Mouse (Mus musculus): ENCODE measurements around the gene Cd40. TPM values are rescaled to one million over a fixed set of nuclear protein-coding genes. Genes with fewer than 3 reads are reported as not detected.

Gene Cd40
- polyA plus RNA-seq, 1 experiment from 2014 or later = 6.4 TPM

GRCm38 (mm10) chr2:165027163-165027562 is 28.3 kb upstream of the Cd40 start:
- no peak overlapping the region for H3K4me3 ChIP-seq (ENCODE audit: low read depth, low read length)
- H3K9me3 ChIP-seq (ENCODE audit: control insufficient read depth, low read length) = no peaks in the 10 kb centered on the region
- H3K4me2 ChIP-seq (ENCODE audit: low read depth, low read length) = no peak overlapping the region
- peaks cover 2% of the 10 kb centered on the region for H3K4me1 ChIP-seq (ENCODE audit: control insufficient read depth, insufficient read depth, low read length)
- no peak for DNase-seq (ENCODE audit: low spot score)
- no peak for ATAC-seq (ENCODE audit: low read depth)
- H3K27ac ChIP-seq (replicated peaks; ENCODE audit: low read depth, low read length) = no peak overlapping the region
- 81% methylated on average over 1 of the region's 1 CpGs for WGBS
- H3K36me3 ChIP-seq (ENCODE audit: control insufficient read depth, insufficient read depth, low read length) = peaks cover 9% of the 10 kb centered on the region; the same call in 1 of the 2 replicates
- no peaks in the 10 kb centered on the region for H3K27me3 ChIP-seq (replicated peaks; ENCODE audit: control insufficient read depth, insufficient read depth, low read length)
- no peak overlapping the region for H3K9ac ChIP-seq (ENCODE audit: low read depth, low read length)

DNA sequence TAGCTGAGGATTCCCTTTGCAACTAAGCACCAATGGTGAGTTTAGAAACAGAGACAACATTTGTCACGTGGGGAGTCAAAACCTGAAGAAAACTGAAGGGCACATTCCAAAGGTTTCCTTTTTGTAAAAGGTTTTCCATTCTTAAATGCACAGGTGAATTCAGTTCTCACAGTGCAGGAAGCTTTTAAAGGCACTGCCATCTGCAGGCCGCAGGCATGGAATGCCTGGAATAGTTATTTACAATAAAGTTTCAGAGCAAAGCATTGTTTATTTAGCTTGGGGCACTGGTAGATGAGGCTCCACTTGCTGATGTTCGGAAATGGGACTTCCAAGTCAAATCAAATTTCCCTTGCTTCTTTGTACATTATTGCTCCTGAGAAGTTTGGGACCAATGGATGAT is 22.9 kb upstream of the Cd40 start:
- H3K9me3 ChIP-seq (ENCODE audit: control insufficient read depth, low read length) = no peaks in the 10 kb centered on the region
- H3K4me3 ChIP-seq (ENCODE audit: low read depth, low read length) = no peak overlapping the region
- H3K4me1 ChIP-seq (ENCODE audit: control insufficient read depth, insufficient read depth, low read length) = peaks cover 17% of the 10 kb centered on the region
- WGBS = 42% methylated on average over 3 of the region's 3 CpGs
- 0 out of 2 replicates have a peak overlapping the region, but pooled peaks have one; percentile 85 for H3K9ac ChIP-seq (ENCODE audit: low read depth, low read length)
- peak overlapping the region; percentile 87; the same call in 1 of the 2 replicates for H3K4me2 ChIP-seq (ENCODE audit: low read depth, low read length)
- no peak overlapping the region for H3K27ac ChIP-seq (replicated peaks; ENCODE audit: low read depth, low read length)
- ATAC-seq (ENCODE audit: low read depth) (no peak), DNase-seq (ENCODE audit: low spot score) (peak; percentile 30)
- no peaks in the 10 kb centered on the region for H3K27me3 ChIP-seq (replicated peaks; ENCODE audit: control insufficient read depth, insufficient read depth, low read length)
- no peaks in the 10 kb centered on the region for H3K36me3 ChIP-seq (ENCODE audit: control insufficient read depth, insufficient read depth, low read length)

GRCm38 (mm10) chr2:165033306-165033705 is 22.1 kb upstream of the Cd40 start:
- DNase-seq (ENCODE audit: low spot score) = no peak
- peak overlapping the region; percentile 85 for H3K9ac ChIP-seq (ENCODE audit: low read depth, low read length)
- peak overlapping the region; percentile 87 for H3K4me2 ChIP-seq (ENCODE audit: low read depth, low read length)
- H3K9me3 ChIP-seq (ENCODE audit: control insufficient read depth, low read length) = no peaks in the 10 kb centered on the region
- peak overlapping the region; percentile 74 for H3K4me3 ChIP-seq (ENCODE audit: low read depth, low read length)
- no peak for ATAC-seq (ENCODE audit: low read depth)
- no peaks in the 10 kb centered on the region for H3K36me3 ChIP-seq (ENCODE audit: control insufficient read depth, insufficient read depth, low read length)
- WGBS = 34% methylated on average over 6 of the region's 6 CpGs
- no peaks in the 10 kb centered on the region for H3K27me3 ChIP-seq (replicated peaks; ENCODE audit: control insufficient read depth, insufficient read depth, low read length)
- peaks cover 17% of the 10 kb centered on the region for H3K4me1 ChIP-seq (ENCODE audit: control insufficient read depth, insufficient read depth, low read length)
- no peak overlapping the region for H3K27ac ChIP-seq (replicated peaks; ENCODE audit: low read depth, low read length)

GRCm38 (mm10) chr2:165034131-165035057 is 21.0 kb upstream of the Cd40 start, which contains the start of gene Ncoa5:
Gene Ncoa5 (minus strand): TSS chr2:165034867.
- peak; percentile 99 for ATAC-seq (ENCODE audit: low read depth)
- WGBS = under 1% methylated on average over 66 of the region's 111 CpGs
- H3K9ac ChIP-seq (ENCODE audit: low read depth, low read length) = peak within 1 kb of the TSS; percentile 85

DNA sequence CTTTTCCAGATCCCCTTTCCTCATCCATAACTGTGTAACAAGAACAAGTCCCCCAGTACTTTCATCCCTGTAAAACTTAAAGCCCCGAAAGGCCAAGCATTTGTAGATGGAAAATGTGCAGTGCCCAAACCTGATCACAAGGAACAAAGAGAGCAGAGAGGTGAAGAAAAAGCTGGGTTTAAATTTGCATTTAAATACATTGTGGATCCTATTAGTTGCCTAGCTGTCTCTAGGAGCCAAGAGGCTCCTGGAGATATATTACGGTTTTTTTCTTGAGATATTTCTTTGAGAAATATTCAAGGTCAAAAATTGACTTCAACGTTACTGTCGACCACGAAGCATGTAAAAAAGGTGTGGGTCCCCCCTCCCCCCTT is 20.4 kb upstream of the Cd40 start:
- 0 out of 2 replicates have a peak overlapping the region, but pooled peaks have one; percentile 3 for H3K27ac ChIP-seq (replicated peaks; ENCODE audit: low read depth, low read length)
- 38% methylated on average over 5 of the region's 5 CpGs for WGBS
- H3K4me3 ChIP-seq (ENCODE audit: low read depth, low read length) = peak overlapping the region; percentile 74
- H3K9me3 ChIP-seq (ENCODE audit: control insufficient read depth, low read length) = no peaks in the 10 kb centered on the region
- no peak overlapping the region for H3K9ac ChIP-seq (ENCODE audit: low read depth, low read length)
- ATAC-seq (ENCODE audit: low read depth) (no peak), DNase-seq (ENCODE audit: low spot score) (no peak)
- peak overlapping the region; percentile 40 for H3K4me2 ChIP-seq (ENCODE audit: low read depth, low read length)
- H3K4me1 ChIP-seq (ENCODE audit: control insufficient read depth, insufficient read depth, low read length) = peaks cover 17% of the 10 kb centered on the region
- H3K36me3 ChIP-seq (ENCODE audit: control insufficient read depth, insufficient read depth, low read length) = no peaks in the 10 kb centered on the region
- H3K27me3 ChIP-seq (replicated peaks; ENCODE audit: control insufficient read depth, insufficient read depth, low read length) = no peaks in the 10 kb centered on the region

More at GRCm38 (mm10) chr2:165034131-165035057, 21.0 kb upstream of the Cd40 start, which contains the start of gene Ncoa5:
- H3K4me1 ChIP-seq (ENCODE audit: control insufficient read depth, insufficient read depth, low read length) = peaks cover 17% of the 10 kb centered on the region
- peak within 1 kb of the TSS; percentile 85 for H3K27ac ChIP-seq (replicated peaks; ENCODE audit: low read depth, low read length)
- H3K27me3 ChIP-seq (replicated peaks; ENCODE audit: control insufficient read depth, insufficient read depth, low read length) = no peaks in the 10 kb centered on the region
- H3K4me3 ChIP-seq (ENCODE audit: low read depth, low read length) = peak within 1 kb of the TSS; percentile 74
- H3K9me3 ChIP-seq (ENCODE audit: control insufficient read depth, low read length) = no peaks in the 10 kb centered on the region
- no peaks in the 10 kb centered on the region for H3K36me3 ChIP-seq (ENCODE audit: control insufficient read depth, insufficient read depth, low read length)
- peak within 1 kb of the TSS; percentile 87 for H3K4me2 ChIP-seq (ENCODE audit: low read depth, low read length)
- peak; percentile 99 for DNase-seq (ENCODE audit: low spot score)

DNA sequence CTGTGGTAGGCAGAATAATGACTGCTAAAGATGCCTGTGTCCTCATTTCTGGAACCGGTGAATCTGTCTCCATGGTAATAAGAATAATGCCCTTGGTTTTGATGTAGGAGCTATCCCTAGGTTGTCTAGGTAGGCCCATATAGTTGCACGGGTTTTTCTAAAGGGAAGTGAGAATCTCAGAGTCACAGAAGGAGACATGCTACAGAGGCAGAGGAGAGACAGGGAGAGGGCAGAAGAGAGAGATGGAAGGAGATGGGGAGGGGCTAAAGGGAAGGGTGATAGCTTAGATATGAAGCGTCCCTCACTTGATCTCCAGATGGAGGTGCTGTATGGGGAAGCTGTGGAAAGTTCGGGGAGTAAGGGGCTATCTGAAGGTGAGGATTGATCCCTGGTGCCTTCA is 18.0 kb upstream of the Cd40 start:
- no peak overlapping the region for H3K4me3 ChIP-seq (ENCODE audit: low read depth, low read length)
- peaks cover 12% of the 10 kb centered on the region for H3K4me1 ChIP-seq (ENCODE audit: control insufficient read depth, insufficient read depth, low read length)
- H3K36me3 ChIP-seq (ENCODE audit: control insufficient read depth, insufficient read depth, low read length) = no peaks in the 10 kb centered on the region
- no peak overlapping the region for H3K27ac ChIP-seq (replicated peaks; ENCODE audit: low read depth, low read length)
- H3K9me3 ChIP-seq (ENCODE audit: control insufficient read depth, low read length) = no peaks in the 10 kb centered on the region
- WGBS = 69% methylated on average over 4 of the region's 4 CpGs
- no peaks in the 10 kb centered on the region for H3K27me3 ChIP-seq (replicated peaks; ENCODE audit: control insufficient read depth, insufficient read depth, low read length)
- DNase-seq (ENCODE audit: low spot score) (no peak), ATAC-seq (ENCODE audit: low read depth) (no peak)
- H3K4me2 ChIP-seq (ENCODE audit: low read depth, low read length) = no peak overlapping the region
- no peak overlapping the region for H3K9ac ChIP-seq (ENCODE audit: low read depth, low read length)

DNA sequence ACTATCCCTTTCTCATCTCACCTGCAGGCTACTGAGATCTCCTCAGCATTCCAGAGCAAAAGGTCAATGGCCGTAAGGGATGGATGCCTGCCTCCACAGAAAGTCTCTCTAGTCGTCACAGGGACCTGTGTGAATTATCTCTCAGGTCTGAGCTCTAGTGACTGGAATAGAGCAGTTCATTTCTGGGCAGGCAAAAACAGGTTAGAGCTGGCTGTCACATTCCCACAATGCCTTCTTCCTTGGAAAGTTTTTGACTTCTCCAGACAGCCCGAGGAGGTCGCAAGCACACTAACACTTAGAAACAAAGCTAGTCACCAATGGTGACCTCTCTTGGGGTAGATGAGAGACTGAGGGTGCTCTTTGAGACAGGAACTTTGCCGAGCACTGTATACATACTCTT is 13.3 kb upstream of the Cd40 start:
- Histone ChIP-seq H3K4me3 (ENCODE audit: low read depth, low read length) (no peak overlapping the region), H3K4me1 (ENCODE audit: control insufficient read depth, insufficient read depth, low read length) (no peaks in the 10 kb centered on the region), H3K27me3 (replicated peaks; ENCODE audit: control insufficient read depth, insufficient read depth, low read length) (no peaks in the 10 kb centered on the region), H3K9ac (ENCODE audit: low read depth, low read length) (no peak overlapping the region), H3K9me3 (ENCODE audit: control insufficient read depth, low read length) (no peaks in the 10 kb centered on the region), H3K27ac (replicated peaks; ENCODE audit: low read depth, low read length) (no peak overlapping the region), H3K36me3 (ENCODE audit: control insufficient read depth, insufficient read depth, low read length) (no peaks in the 10 kb centered on the region), H3K4me2 (ENCODE audit: low read depth, low read length) (no peak overlapping the region)
- DNase-seq (ENCODE audit: low spot score) (no peak), ATAC-seq (ENCODE audit: low read depth) (no peak)
- 72% methylated on average over 5 of the region's 5 CpGs for WGBS

GRCm38 (mm10) chr2:165043090-165043636 is 12.3 kb upstream of the Cd40 start:
- Histone ChIP-seq H3K27ac (replicated peaks; ENCODE audit: low read depth, low read length) (no peak overlapping the region), H3K36me3 (ENCODE audit: control insufficient read depth, insufficient read depth, low read length) (no peaks in the 10 kb centered on the region), H3K4me3 (ENCODE audit: low read depth, low read length) (no peak overlapping the region), H3K27me3 (replicated peaks; ENCODE audit: control insufficient read depth, insufficient read depth, low read length) (no peaks in the 10 kb centered on the region), H3K4me2 (ENCODE audit: low read depth, low read length) (peak overlapping the region; percentile 14; the same call in 1 of the 2 replicates), H3K4me1 (ENCODE audit: control insufficient read depth, insufficient read depth, low read length) (no peaks in the 10 kb centered on the region), H3K9me3 (ENCODE audit: control insufficient read depth, low read length) (no peaks in the 10 kb centered on the region), H3K9ac (ENCODE audit: low read depth, low read length) (no peak overlapping the region)
- peak; percentile 55; the same call in 1 of the 2 replicates for ATAC-seq (ENCODE audit: low read depth)
- WGBS = 8% methylated on average over 17 of the region's 17 CpGs
- peak; percentile 37 for DNase-seq (ENCODE audit: low spot score)
